Mouse (Mus musculus) hindbrain, postnatal 0 days (tissue): ENCODE measurements at regions not wholly inside any gene's neighbourhood (a gene's known extent, or its start where the extent isn't known, plus 50 kb on each side); places are given as distances from the start of the nearest gene placed in this dataset.

Source experiments
- ATAC-seq: fragments of 200-750 bp; cut with Nextera tagmentation; 2 replicates; pipeline ENCODE4 v1.8.0; 2017; ENCODE audit warnings: mild to moderate bottlenecking, moderate TSS enrichment, moderate library complexity
- DNase-seq: peaks from one replicate; pipeline ENCODE4 v3.0.0-alpha.2; 2015; ENCODE audit warnings: low spot score
- H3K27ac ChIP-seq: fragments of 300-500 bp; sonication (generic); 2 replicates; pipeline ENCODE4 v1.5.1; 2014; ENCODE audit warnings: mild to moderate bottlenecking
- H3K27me3 ChIP-seq: fragments of 300-500 bp; sonication (generic); 2 replicates; pipeline ENCODE4 v1.6.1; 2014; ENCODE audit warnings: low read length, mixed read lengths; ENCODE audit not compliant: insufficient read depth
- H3K36me3 ChIP-seq: fragments of 300-500 bp; sonication (generic); 2 replicates; pipeline ENCODE4 v1.6.1; 2014; ENCODE audit warnings: low read length, mixed read lengths; ENCODE audit not compliant: insufficient read depth
- H3K4me1 ChIP-seq: fragments of 300-500 bp; sonication (generic); 2 replicates; pipeline ENCODE4 v1.6.1; 2014; ENCODE audit warnings: antibody characterized with exemption, low read length, mixed read lengths; ENCODE audit not compliant: insufficient read depth
- H3K4me2 ChIP-seq: fragments of 300-500 bp; sonication (generic); 2 replicates; pipeline ENCODE4 v1.6.1; 2014; ENCODE audit warnings: low read depth, mild to moderate bottlenecking, low read length, moderate library complexity, mixed read lengths
- H3K4me3 ChIP-seq: fragments of 300-500 bp; sonication (generic); 2 replicates; pipeline ENCODE4 v1.5.1; 2014; ENCODE audit warnings: low read length
- H3K9ac ChIP-seq: fragments of 300-500 bp; sonication (generic); replicated peaks from 2 replicates; pipeline ENCODE4 v1.6.1; 2014; ENCODE audit warnings: mild to moderate bottlenecking, low read length, moderate library complexity, mixed read lengths
- H3K9me3 ChIP-seq: fragments of 300-500 bp; sonication (generic); 2 replicates; pipeline ENCODE4 v1.6.1; 2016; ENCODE audit warnings: low read length, mixed read lengths
- CTCF ChIP-seq: IDR thresholded peaks from 2 replicates; pipeline ENCODE4 v1.5.1; 2016; ENCODE audit warnings: antibody characterized with exemption, control low read depth, low read depth
- WGBS: fragments of 180-500 bp; shearing (Covaris S2); extraction: QIAGEN DNeasy Blood & Tissue Kit; methylation state at CpG from one replicate; pipeline ENCODE4 v1.1.7; 2014; 5-methylcytosine and 5-hydroxymethylcytosine counted together

GRCm38 (mm10) chr13:97821011-97821410 is 60.6 kb upstream of the Gm10260 start:
- no peak overlapping the region for H3K4me2 ChIP-seq
- 77% methylated on average over 3 of the region's 3 CpGs for WGBS
- H3K4me3 ChIP-seq: no peak overlapping the region
- H3K36me3 ChIP-seq: no peaks in the 10 kb centered on the region
- H3K27ac ChIP-seq: no peak overlapping the region
- no peak for TF ChIP-seq CTCF
- no peaks in the 10 kb centered on the region for H3K27me3 ChIP-seq
- no peak for ATAC-seq
- peaks cover 6% of the 10 kb centered on the region; the same call in 1 of the 2 replicates for H3K4me1 ChIP-seq
- no peak for DNase-seq
- no peaks in the 10 kb centered on the region for H3K9me3 ChIP-seq
- no peak overlapping the region for H3K9ac ChIP-seq

GRCm38 (mm10) chr13:97820401-97820800 is 60.0 kb upstream of the Gm10260 start:
- H3K9me3 ChIP-seq: no peaks in the 10 kb centered on the region
- DNase-seq (no peak), ATAC-seq (no peak)
- H3K27ac ChIP-seq: no peak overlapping the region
- no peaks in the 10 kb centered on the region for H3K36me3 ChIP-seq
- no peaks in the 10 kb centered on the region for H3K27me3 ChIP-seq
- no peak for TF ChIP-seq CTCF
- H3K4me3 ChIP-seq: no peak overlapping the region
- no peak overlapping the region for H3K4me2 ChIP-seq
- WGBS: 98% methylated on average over 8 of the region's 8 CpGs
- H3K4me1 ChIP-seq: peaks cover 3% of the 10 kb centered on the region; the same call in 1 of the 2 replicates
- H3K9ac ChIP-seq: no peak overlapping the region

- Histone ChIP-seq H3K4me1 (no peaks in the 10 kb centered on the region; the same call in 1 of the 2 replicates), H3K9ac (no peak overlapping the region), H3K36me3 (no peaks in the 10 kb centered on the region), H3K4me2 (no peak overlapping the region), H3K27ac (no peak overlapping the region), H3K4me3 (no peak overlapping the region), H3K9me3 (no peaks in the 10 kb centered on the region), H3K27me3 (no peaks in the 10 kb centered on the region)
- ATAC-seq: no peak
- WGBS: 92% methylated on average over 9 of the region's 9 CpGs
- no peak for TF ChIP-seq CTCF
- DNase-seq: no peak
Measured at GRCm38 (mm10) chr13:97819036-97819435, 58.6 kb upstream of the Gm10260 start.

GRCm38 (mm10) chr13:97816923-97817322 is 56.5 kb upstream of the Gm10260 start:
- H3K36me3 ChIP-seq: no peaks in the 10 kb centered on the region
- no peaks in the 10 kb centered on the region for H3K27me3 ChIP-seq
- TF ChIP-seq CTCF: no peak
- no peak for ATAC-seq
- no peak overlapping the region for H3K27ac ChIP-seq
- no peak overlapping the region for H3K9ac ChIP-seq
- H3K4me2 ChIP-seq: no peak overlapping the region
- WGBS: 89% methylated on average over 3 of the region's 3 CpGs
- no peak overlapping the region for H3K4me3 ChIP-seq
- DNase-seq: no peak
- H3K9me3 ChIP-seq: no peaks in the 10 kb centered on the region
- no peaks in the 10 kb centered on the region; the same call in 1 of the 2 replicates for H3K4me1 ChIP-seq
